Mouse (Mus musculus) heart, embryonic 13.5 days (tissue): ENCODE data around the gene Serpinb7. TPM values are rescaled to one million over a fixed set of nuclear protein-coding genes. Genes with fewer than 3 reads are reported as not detected.

Experiments
- ATAC-seq: fragments of 200-750 bp; cut with Nextera tagmentation; 2 replicates; pipeline ENCODE4 v1.8.0; 2017; ENCODE audit warnings: moderate TSS enrichment; ENCODE audit not compliant: insufficient number of reproducible peaks, low FRiP score, low TSS enrichment; ENCODE audit errors: extremely low read depth
- H3K27ac ChIP-seq: fragments of 300-500 bp; sonication (generic); replicated peaks from 2 replicates; pipeline ENCODE4 v1.5.1; 2015; ENCODE audit warnings: moderate library complexity, mild to moderate bottlenecking, inconsistent platforms
- H3K27me3 ChIP-seq: fragments of 300-500 bp; sonication (generic); replicated peaks from 2 replicates; pipeline ENCODE4 v1.6.1; 2015; ENCODE audit warnings: mild to moderate bottlenecking, inconsistent platforms
- H3K36me3 ChIP-seq: fragments of 300-500 bp; sonication (generic); 2 replicates; pipeline ENCODE4 v1.6.1; 2015; ENCODE audit warnings: mild to moderate bottlenecking, inconsistent platforms
- H3K4me1 ChIP-seq: fragments of 300-500 bp; sonication (generic); 2 replicates; pipeline ENCODE4 v1.6.1; 2015; ENCODE audit warnings: inconsistent platforms
- H3K4me2 ChIP-seq: fragments of 300-500 bp; sonication (generic); 2 replicates; pipeline ENCODE4 v1.6.1; 2015; ENCODE audit warnings: inconsistent platforms, mild to moderate bottlenecking, moderate library complexity
- H3K4me3 ChIP-seq: fragments of 300-500 bp; sonication (generic); 2 replicates; pipeline ENCODE4 v1.5.1; 2015; ENCODE audit warnings: moderate library complexity, mild to moderate bottlenecking, inconsistent platforms
- H3K9ac ChIP-seq: fragments of 300-500 bp; sonication (generic); 2 replicates; pipeline ENCODE4 v1.6.1; 2015; ENCODE audit warnings: inconsistent platforms, mild to moderate bottlenecking, moderate library complexity
- H3K9me3 ChIP-seq: fragments of 300-500 bp; sonication (generic); 2 replicates; pipeline ENCODE4 v1.6.1; 2016; ENCODE audit warnings: inconsistent platforms
- WGBS: fragments of 180-500 bp; shearing (Covaris S2); methylation state at CpG from one replicate; pipeline ENCODE4 v1.1.7; 2015; ENCODE audit warnings: mixed read lengths; 5-methylcytosine and 5-hydroxymethylcytosine counted together
- polyA plus RNA-seq: library from polyadenylated mRNA; unstranded; fragments of >200 nt; fragmentation: Nextera tagmentation; extraction: Ambion mirVana; gene quantifications from 2 replicates; pipeline ENCODE4 v1.2.1, GENCODE M21; 2015

Serpinb7 gene
- not detected in 2 replicates for polyA plus RNA-seq

DNA sequence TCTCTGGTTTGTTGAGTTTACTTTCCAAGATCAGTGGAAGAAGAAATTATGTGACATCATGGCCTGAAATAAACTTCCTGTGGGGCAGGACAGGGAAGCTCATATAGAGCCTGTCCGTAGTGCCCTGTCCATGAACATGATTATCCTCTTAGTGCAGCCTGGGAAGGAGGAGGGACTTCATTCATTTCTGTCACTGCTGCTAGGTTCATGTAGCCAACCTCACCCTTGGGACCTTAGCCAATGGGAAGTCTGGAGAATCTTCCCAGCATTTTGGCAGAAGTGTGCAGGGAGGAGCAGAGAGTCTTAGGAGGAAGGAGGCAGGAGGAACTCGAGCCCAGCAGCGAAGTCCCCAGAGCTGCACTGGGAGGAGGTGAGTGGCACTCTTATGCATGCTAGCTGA is at the start of gene Serpinb7:
Gene Serpinb7 (plus strand): TSS at position 301 of the 400 bp plus-strand sequence.
- Histone ChIP-seq H3K27ac (no peak within 1 kb of the TSS), H3K27me3 (no peaks in the 10 kb centered on the region), H3K4me2 (no peak within 1 kb of the TSS), H3K36me3 (no peaks in the 10 kb centered on the region), H3K4me1 (no peaks in the 10 kb centered on the region), H3K9me3 (no peaks in the 10 kb centered on the region), H3K9ac (no peak within 1 kb of the TSS), H3K4me3 (no peak within 1 kb of the TSS)
- no peak for ATAC-seq
- WGBS = 66% methylated on average over 3 of the region's 3 CpGs

GRCm38 (mm10) chr1:107350392-107350791 is 49.1 kb upstream of the Serpinb7 start:
- Histone ChIP-seq H3K4me1 (peaks cover 9% of the 10 kb centered on the region), H3K9me3 (no peaks in the 10 kb centered on the region), H3K9ac (no peak overlapping the region), H3K4me3 (no peak overlapping the region), H3K27ac (no peak overlapping the region), H3K4me2 (no peak overlapping the region), H3K27me3 (no peaks in the 10 kb centered on the region), H3K36me3 (no peaks in the 10 kb centered on the region)
- WGBS = 54% methylated on average over 3 of the region's 3 CpGs
- no peak for ATAC-seq

DNA sequence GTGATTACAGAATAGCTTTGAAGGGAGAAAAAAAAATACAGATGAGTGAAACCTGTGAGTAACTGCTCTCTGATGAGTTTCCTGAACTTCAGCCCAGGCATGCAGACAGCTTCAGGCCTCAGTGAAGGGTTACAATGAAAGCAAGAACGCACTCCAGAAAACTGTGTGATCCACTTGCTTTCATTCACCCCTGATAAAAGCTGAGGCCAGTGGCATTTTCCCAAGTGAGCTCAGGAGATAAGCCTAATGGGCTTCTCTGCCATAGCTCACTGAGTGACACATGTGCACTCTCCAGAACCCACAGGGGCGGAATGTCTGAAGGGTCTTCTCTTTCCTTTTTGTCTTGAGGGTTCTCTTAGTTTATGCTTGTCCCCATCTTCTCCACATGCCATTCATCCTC is 48.3 kb upstream of the Serpinb7 start:
- no peak overlapping the region for H3K4me3 ChIP-seq
- no peak overlapping the region for H3K9ac ChIP-seq
- 0 out of 2 replicates have a peak overlapping the region, but pooled peaks have one; percentile 9 for H3K27ac ChIP-seq
- H3K4me2 ChIP-seq = no peak overlapping the region
- no peaks in the 10 kb centered on the region for H3K27me3 ChIP-seq
- ATAC-seq = no peak
- 27% methylated on average over 2 of the region's 2 CpGs for WGBS
- H3K4me1 ChIP-seq = peaks cover 9% of the 10 kb centered on the region
- no peaks in the 10 kb centered on the region for H3K9me3 ChIP-seq
- no peaks in the 10 kb centered on the region for H3K36me3 ChIP-seq

- Histone ChIP-seq H3K27me3 (no peaks in the 10 kb centered on the region), H3K4me2 (no peak overlapping the region), H3K36me3 (no peaks in the 10 kb centered on the region), H3K27ac (no peak overlapping the region), H3K4me3 (no peak overlapping the region), H3K9me3 (no peaks in the 10 kb centered on the region), H3K9ac (no peak overlapping the region), H3K4me1 (peaks cover 9% of the 10 kb centered on the region)
- ATAC-seq = no peak
- WGBS = 40% methylated on average over 3 of the region's 3 CpGs
Measured at GRCm38 (mm10) chr1:107353046-107353445, 46.4 kb upstream of the Serpinb7 start.

DNA sequence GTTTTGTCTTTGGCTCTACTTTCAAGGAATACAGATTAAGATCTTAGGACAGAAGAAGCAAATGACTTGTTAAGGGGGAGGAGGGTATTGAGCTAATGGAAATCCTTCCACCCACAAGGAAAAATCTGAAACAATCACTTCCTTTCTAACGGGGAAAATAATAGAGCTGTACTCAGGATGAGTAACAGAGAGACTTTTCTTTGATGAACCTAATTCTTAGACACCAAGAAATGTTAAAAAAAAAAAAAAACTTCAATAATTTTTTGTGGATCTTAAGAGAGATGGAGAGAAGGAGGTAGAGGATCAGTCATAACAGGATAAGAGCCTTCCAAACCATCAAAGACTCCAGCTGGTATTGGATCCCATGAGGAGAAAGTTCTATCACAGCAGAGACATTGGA is 38.6 kb upstream of the Serpinb7 start, which contains the start of gene Serpinb11:
Gene Serpinb11 (plus strand): TSS at position 301 of the 400 bp plus-strand sequence.
- ATAC-seq = no peak
- H3K36me3 ChIP-seq = no peaks in the 10 kb centered on the region
- H3K27ac ChIP-seq = no peak within 1 kb of the TSS
- 40% methylated on average over 1 of the region's 1 CpGs for whole genome bisulfite sequencing
- H3K9me3 ChIP-seq = no peaks in the 10 kb centered on the region
- no peak within 1 kb of the TSS for H3K9ac ChIP-seq
- H3K4me2 ChIP-seq = no peak within 1 kb of the TSS
- no peak within 1 kb of the TSS for H3K4me3 ChIP-seq
- H3K4me1 ChIP-seq = no peaks in the 10 kb centered on the region
- H3K27me3 ChIP-seq = no peaks in the 10 kb centered on the region

DNA sequence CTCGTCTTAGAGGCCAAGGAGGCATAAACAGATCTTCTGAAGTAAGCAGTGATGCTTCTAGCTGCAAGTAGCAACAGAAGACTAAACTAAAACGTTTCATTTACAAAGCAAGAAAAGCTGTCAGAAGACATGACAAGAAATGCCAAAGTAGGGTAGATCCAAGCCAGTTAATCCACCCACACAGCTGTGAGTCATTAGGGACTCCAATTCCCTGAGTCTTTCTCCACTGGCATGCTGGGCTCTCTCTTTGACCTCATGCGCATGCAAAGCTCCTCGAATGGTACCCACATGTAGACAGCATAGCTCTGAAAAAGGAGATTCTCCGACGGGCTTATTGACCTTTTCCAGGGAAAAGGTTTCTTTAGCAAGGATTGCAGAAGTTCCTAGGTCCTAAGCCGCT is 33.5 kb upstream of the Serpinb7 start:
- Histone ChIP-seq H3K4me1 (peaks cover 4% of the 10 kb centered on the region; the same call in 1 of the 2 replicates), H3K27ac (no peak overlapping the region), H3K4me2 (no peak overlapping the region), H3K36me3 (no peaks in the 10 kb centered on the region), H3K9ac (no peak overlapping the region), H3K4me3 (no peak overlapping the region), H3K27me3 (no peaks in the 10 kb centered on the region), H3K9me3 (no peaks in the 10 kb centered on the region)
- ATAC-seq = no peak
- 57% methylated on average over 7 of the region's 7 CpGs for WGBS

- 62% methylated on average over 2 of the region's 2 CpGs for whole genome bisulfite sequencing
- H3K27me3 ChIP-seq = no peaks in the 10 kb centered on the region
- H3K4me2 ChIP-seq = no peak overlapping the region
- no peak overlapping the region for H3K27ac ChIP-seq
- no peak for ATAC-seq
- H3K9me3 ChIP-seq = no peaks in the 10 kb centered on the region
- H3K4me3 ChIP-seq = no peak overlapping the region
- H3K4me1 ChIP-seq = peaks cover 4% of the 10 kb centered on the region; the same call in 1 of the 2 replicates
- no peak overlapping the region for H3K9ac ChIP-seq
- H3K36me3 ChIP-seq = no peaks in the 10 kb centered on the region
Measured at GRCm38 (mm10) chr1:107368944-107369343, 30.5 kb upstream of the Serpinb7 start.

GRCm38 (mm10) chr1:107376952-107377351 is 22.5 kb upstream of the Serpinb7 start:
- Histone ChIP-seq H3K9ac (no peak overlapping the region), H3K27me3 (no peaks in the 10 kb centered on the region), H3K4me3 (no peak overlapping the region), H3K4me2 (no peak overlapping the region), H3K9me3 (no peaks in the 10 kb centered on the region), H3K27ac (no peak overlapping the region), H3K4me1 (no peaks in the 10 kb centered on the region), H3K36me3 (no peaks in the 10 kb centered on the region)
- no peak for ATAC-seq
- WGBS = 41% methylated on average over 4 of the region's 4 CpGs

- H3K9me3 ChIP-seq = no peaks in the 10 kb centered on the region
- no peak for ATAC-seq
- H3K27me3 ChIP-seq = no peaks in the 10 kb centered on the region
- no peak overlapping the region for H3K27ac ChIP-seq
- no peak overlapping the region for H3K9ac ChIP-seq
- H3K36me3 ChIP-seq = no peaks in the 10 kb centered on the region
- H3K4me1 ChIP-seq = no peaks in the 10 kb centered on the region
- H3K4me2 ChIP-seq = no peak overlapping the region
- no peak overlapping the region for H3K4me3 ChIP-seq
Measured at GRCm38 (mm10) chr1:107378368-107378767, 21.1 kb upstream of the Serpinb7 start.

DNA sequence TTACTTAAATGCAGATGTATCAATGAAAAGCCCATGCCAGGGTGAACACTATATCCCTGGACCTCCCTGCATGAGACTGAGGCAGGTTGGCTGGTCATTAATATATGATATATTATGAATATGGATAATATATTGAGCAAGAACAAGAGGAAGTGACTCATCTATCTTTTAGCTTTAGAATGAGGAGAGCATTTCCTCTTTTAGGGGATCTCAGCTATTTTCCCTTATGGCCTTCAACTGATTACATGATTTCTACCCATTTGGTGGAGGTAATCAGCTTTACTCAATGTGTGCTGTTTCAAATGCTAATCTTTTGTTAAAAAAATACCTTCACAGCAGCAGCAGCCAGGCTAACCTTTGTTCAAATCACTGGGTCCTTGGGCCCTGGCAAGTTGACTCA is 18.0 kb upstream of the Serpinb7 start:
- Histone ChIP-seq H3K9me3 (no peaks in the 10 kb centered on the region), H3K4me1 (no peaks in the 10 kb centered on the region), H3K4me2 (no peak overlapping the region), H3K27ac (no peak overlapping the region), H3K9ac (no peak overlapping the region), H3K4me3 (no peak overlapping the region), H3K27me3 (no peaks in the 10 kb centered on the region), H3K36me3 (no peaks in the 10 kb centered on the region)
- ATAC-seq = no peak

DNA sequence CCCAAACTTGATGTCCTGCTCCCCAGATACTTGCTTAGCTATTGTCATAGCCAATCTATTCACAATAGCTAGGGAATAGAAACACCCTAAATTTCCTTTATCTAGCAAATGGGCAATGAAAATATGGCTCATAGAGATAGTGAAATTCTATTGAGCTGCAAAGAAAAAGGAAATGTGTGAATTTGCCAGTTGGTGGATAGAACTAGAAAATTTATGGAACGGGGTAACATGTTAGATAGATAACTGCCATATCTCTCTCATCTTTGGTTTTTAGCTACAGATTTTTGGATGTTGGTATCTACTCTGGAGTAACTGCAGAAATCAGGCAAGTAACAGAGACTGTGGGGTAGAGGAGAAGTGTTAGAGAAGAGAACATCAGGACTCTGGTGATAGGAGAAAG is 17.1 kb upstream of the Serpinb7 start:
- no peaks in the 10 kb centered on the region for H3K27me3 ChIP-seq
- H3K4me3 ChIP-seq = no peak overlapping the region
- no peak for ATAC-seq
- no peak overlapping the region for H3K9ac ChIP-seq
- WGBS = 88% methylated on average over 1 of the region's 1 CpGs
- H3K27ac ChIP-seq = no peak overlapping the region
- H3K4me2 ChIP-seq = no peak overlapping the region
- no peaks in the 10 kb centered on the region for H3K9me3 ChIP-seq
- no peaks in the 10 kb centered on the region for H3K36me3 ChIP-seq
- no peaks in the 10 kb centered on the region for H3K4me1 ChIP-seq

- Histone ChIP-seq H3K27ac (no peak overlapping the region), H3K4me1 (no peaks in the 10 kb centered on the region)
- WGBS = 61% methylated on average over 9 of the region's 9 CpGs
Measured at GRCm38 (mm10) chr1:107384532-107384931, 14.9 kb upstream of the Serpinb7 start.

More at GRCm38 (mm10) chr1:107384532-107384931, 14.9 kb upstream of the Serpinb7 start:
- Histone ChIP-seq H3K36me3 (no peaks in the 10 kb centered on the region), H3K9ac (no peak overlapping the region), H3K27me3 (no peaks in the 10 kb centered on the region), H3K4me3 (no peak overlapping the region), H3K9me3 (no peaks in the 10 kb centered on the region), H3K4me2 (no peak overlapping the region)
- ATAC-seq = no peak
